Mouse (Mus musculus): ENCODE data around the gene Pik3r1.

DNA sequence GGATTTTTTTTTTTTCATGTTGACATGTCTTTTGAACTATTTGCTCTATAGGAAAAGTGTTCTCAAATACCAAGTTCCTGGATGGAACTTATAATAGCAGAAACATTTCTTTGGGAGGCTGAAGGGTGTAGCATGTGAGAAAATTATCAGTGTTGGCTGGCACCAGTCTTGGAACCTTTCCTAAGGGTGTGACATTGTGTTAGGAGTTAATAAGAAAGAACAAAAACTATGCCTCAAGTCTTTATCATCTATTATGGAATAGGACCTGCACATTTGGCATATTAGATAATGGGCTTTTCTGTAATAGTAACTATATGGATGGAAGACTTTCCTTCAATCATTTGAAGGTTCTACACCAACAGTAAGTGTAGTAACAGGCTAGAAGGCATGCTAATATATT, 134.4 kb downstream of the Pik3r1 start:
- TF ChIP-seq CTCF (IDR thresholded peaks at IDR 0.05; ENCODE audit: control insufficient read depth, insufficient read depth, insufficient read length): no peak
- no peak for TF ChIP-seq USF1 (IDR thresholded peaks at IDR 0.05; ENCODE audit: low read depth)
- no peak for TF ChIP-seq MAX (IDR thresholded peaks at IDR 0.05)

Data from C2C12 (cell line).